Mouse (Mus musculus): Measurements from ENCODE around the gene Dock9. TPM values are rescaled to one million over a fixed set of nuclear protein-coding genes. Genes with fewer than 3 reads are reported as not detected.

Gene Dock9
- polyA plus RNA-seq, 1 experiment from 2014 or later, result 11.1 TPM

GRCm38 (mm10) chr14:121734217-121734616, 63.4 kb downstream of the Dock9 start:
- Histone ChIP-seq H3K9me3 (replicated peaks; ENCODE audit: low read length) (no peaks in the 10 kb centered on the region), H3K27ac (no peak overlapping the region), H3K4me2 (ENCODE audit: low read length) (no peak overlapping the region), H3K36me3 (ENCODE audit: insufficient read depth, low read length) (no peaks in the 10 kb centered on the region), H3K4me1 (replicated peaks; ENCODE audit: insufficient read depth, low read length) (0 out of 2 replicates have a peak, but pooled peaks cover 4% of the 10 kb centered on the region), H3K4me3 (replicated peaks; ENCODE audit: low read depth, low read length) (no peak overlapping the region), H3K27me3 (ENCODE audit: insufficient read depth, low read length) (no peaks in the 10 kb centered on the region), H3K9ac (ENCODE audit: low read depth, low read length) (no peak overlapping the region)
- ATAC-seq (replicated peaks; ENCODE audit: low FRiP score, low read depth) (no peak), DNase-seq (ENCODE audit: low spot score) (no peak)
- TF ChIP-seq CTCF (IDR thresholded peaks at IDR 0.05; ENCODE audit: low read depth), result no peak
- 84% methylated on average over 7 of the region's 7 CpGs for WGBS

- Histone ChIP-seq H3K4me1 (replicated peaks; ENCODE audit: insufficient read depth, low read length) (0 out of 2 replicates have a peak, but pooled peaks cover 4% of the 10 kb centered on the region), H3K4me3 (replicated peaks; ENCODE audit: low read depth, low read length) (no peak overlapping the region), H3K27ac (no peak overlapping the region), H3K4me2 (ENCODE audit: low read length) (no peak overlapping the region), H3K9me3 (replicated peaks; ENCODE audit: low read length) (no peaks in the 10 kb centered on the region), H3K27me3 (ENCODE audit: insufficient read depth, low read length) (no peaks in the 10 kb centered on the region), H3K36me3 (ENCODE audit: insufficient read depth, low read length) (no peaks in the 10 kb centered on the region), H3K9ac (ENCODE audit: low read depth, low read length) (no peak overlapping the region)
- ATAC-seq (replicated peaks; ENCODE audit: low FRiP score, low read depth), result no peak
- whole genome bisulfite sequencing, result 94% methylated on average over 12 of the region's 12 CpGs
- DNase-seq (ENCODE audit: low spot score), result no peak
- no peak for TF ChIP-seq CTCF (IDR thresholded peaks at IDR 0.05; ENCODE audit: low read depth)
Measured at GRCm38 (mm10) chr14:121733694-121734093, 63.9 kb downstream of the Dock9 start.

GRCm38 (mm10) chr14:121732196-121732595, 65.4 kb downstream of the Dock9 start:
- H3K4me2 ChIP-seq (ENCODE audit: low read length), result no peak overlapping the region
- ATAC-seq (replicated peaks; ENCODE audit: low FRiP score, low read depth), result no peak
- no peak overlapping the region for H3K4me3 ChIP-seq (replicated peaks; ENCODE audit: low read depth, low read length)

GRCm38 (mm10) chr14:121731688-121732168, 65.9 kb downstream of the Dock9 start:
- 48% methylated on average over 6 of the region's 6 CpGs for WGBS
- Histone ChIP-seq H3K27ac (no peak overlapping the region), H3K36me3 (ENCODE audit: insufficient read depth, low read length) (no peaks in the 10 kb centered on the region), H3K4me3 (replicated peaks; ENCODE audit: low read depth, low read length) (no peak overlapping the region), H3K4me2 (ENCODE audit: low read length) (no peak overlapping the region), H3K9ac (ENCODE audit: low read depth, low read length) (no peak overlapping the region), H3K4me1 (replicated peaks; ENCODE audit: insufficient read depth, low read length) (0 out of 2 replicates have a peak, but pooled peaks cover 4% of the 10 kb centered on the region), H3K27me3 (ENCODE audit: insufficient read depth, low read length) (no peaks in the 10 kb centered on the region), H3K9me3 (replicated peaks; ENCODE audit: low read length) (no peaks in the 10 kb centered on the region)
- ATAC-seq (replicated peaks; ENCODE audit: low FRiP score, low read depth) (peak; percentile 68), DNase-seq (ENCODE audit: low spot score) (peak; percentile 82)
- no peak for TF ChIP-seq CTCF (IDR thresholded peaks at IDR 0.05; ENCODE audit: low read depth)

More at GRCm38 (mm10) chr14:121732196-121732595, 65.4 kb downstream of the Dock9 start:
- TF ChIP-seq CTCF (IDR thresholded peaks at IDR 0.05; ENCODE audit: low read depth), result no peak
- Histone ChIP-seq H3K4me1 (replicated peaks; ENCODE audit: insufficient read depth, low read length) (0 out of 2 replicates have a peak, but pooled peaks cover 4% of the 10 kb centered on the region), H3K9me3 (replicated peaks; ENCODE audit: low read length) (no peaks in the 10 kb centered on the region), H3K27me3 (ENCODE audit: insufficient read depth, low read length) (no peaks in the 10 kb centered on the region), H3K9ac (ENCODE audit: low read depth, low read length) (no peak overlapping the region), H3K36me3 (ENCODE audit: insufficient read depth, low read length) (no peaks in the 10 kb centered on the region), H3K27ac (no peak overlapping the region)
- 33% methylated on average over 8 of the region's 8 CpGs for WGBS
- no peak for DNase-seq (ENCODE audit: low spot score)

GRCm38 (mm10) chr14:121730966-121731365, 66.7 kb downstream of the Dock9 start:
- H3K4me2 ChIP-seq (ENCODE audit: low read length), result no peak overlapping the region
- H3K36me3 ChIP-seq (ENCODE audit: insufficient read depth, low read length), result no peaks in the 10 kb centered on the region
- H3K9me3 ChIP-seq (replicated peaks; ENCODE audit: low read length), result no peaks in the 10 kb centered on the region
- ATAC-seq (replicated peaks; ENCODE audit: low FRiP score, low read depth), result 0 out of 2 replicates have a peak, but pooled peaks have one; percentile 30
- no peak overlapping the region for H3K4me3 ChIP-seq (replicated peaks; ENCODE audit: low read depth, low read length)
- H3K27me3 ChIP-seq (ENCODE audit: insufficient read depth, low read length), result no peaks in the 10 kb centered on the region
- no peak for DNase-seq (ENCODE audit: low spot score)
- TF ChIP-seq CTCF (IDR thresholded peaks at IDR 0.05; ENCODE audit: low read depth), result no peak
- 0 out of 2 replicates have a peak, but pooled peaks cover 4% of the 10 kb centered on the region for H3K4me1 ChIP-seq (replicated peaks; ENCODE audit: insufficient read depth, low read length)
- no peak overlapping the region for H3K9ac ChIP-seq (ENCODE audit: low read depth, low read length)
- H3K27ac ChIP-seq, result no peak overlapping the region
- WGBS, result 85% methylated on average over 3 of the region's 3 CpGs

- Histone ChIP-seq H3K4me3 (replicated peaks; ENCODE audit: low read depth, low read length) (no peak overlapping the region), H3K36me3 (ENCODE audit: insufficient read depth, low read length) (no peaks in the 10 kb centered on the region), H3K27ac (no peak overlapping the region), H3K9me3 (replicated peaks; ENCODE audit: low read length) (no peaks in the 10 kb centered on the region), H3K4me1 (replicated peaks; ENCODE audit: insufficient read depth, low read length) (0 out of 2 replicates have a peak, but pooled peaks cover 4% of the 10 kb centered on the region), H3K4me2 (ENCODE audit: low read length) (no peak overlapping the region), H3K9ac (ENCODE audit: low read depth, low read length) (no peak overlapping the region), H3K27me3 (ENCODE audit: insufficient read depth, low read length) (no peaks in the 10 kb centered on the region)
- no peak for DNase-seq (ENCODE audit: low spot score)
- 63% methylated on average over 8 of the region's 8 CpGs for WGBS
- no peak for TF ChIP-seq CTCF (IDR thresholded peaks at IDR 0.05; ENCODE audit: low read depth)
- no peak for ATAC-seq (replicated peaks; ENCODE audit: low FRiP score, low read depth)
Measured at GRCm38 (mm10) chr14:121727996-121728395, 69.6 kb downstream of the Dock9 start.

- Histone ChIP-seq H3K4me1 (replicated peaks; ENCODE audit: insufficient read depth, low read length) (no peaks in the 10 kb centered on the region), H3K9ac (ENCODE audit: low read depth, low read length) (no peak overlapping the region), H3K9me3 (replicated peaks; ENCODE audit: low read length) (no peaks in the 10 kb centered on the region), H3K27ac (no peak overlapping the region), H3K36me3 (ENCODE audit: insufficient read depth, low read length) (no peaks in the 10 kb centered on the region), H3K4me2 (ENCODE audit: low read length) (no peak overlapping the region), H3K4me3 (replicated peaks; ENCODE audit: low read depth, low read length) (no peak overlapping the region), H3K27me3 (ENCODE audit: insufficient read depth, low read length) (no peaks in the 10 kb centered on the region)
- WGBS, result 92% methylated on average over 8 of the region's 8 CpGs
- no peak for DNase-seq (ENCODE audit: low spot score)
- TF ChIP-seq CTCF (IDR thresholded peaks at IDR 0.05; ENCODE audit: low read depth), result no peak
- ATAC-seq (replicated peaks; ENCODE audit: low FRiP score, low read depth), result no peak
Measured at GRCm38 (mm10) chr14:121724501-121724900, 73.1 kb downstream of the Dock9 start.

Data from kidney, postnatal 0 days (tissue).